Mouse (Mus musculus) CH12.LX (cell line): ENCODE results near the gene Cldn14. TPM values are rescaled to one million over a fixed set of nuclear protein-coding genes. Genes with fewer than 3 reads are reported as not detected.
A peak's percentile ranks its signal among the peaks of the same experiment; 100 is the strongest.

Experiments used
- DNase-seq: peaks from one replicate; pipeline ENCODE4 v3.0.0-alpha.2; 2013; ENCODE audit errors: extremely low read depth
- H3K27ac ChIP-seq: 2 replicates; pipeline ENCODE4 v1.5.1; 2012; ENCODE audit warnings: low read depth, mild to moderate bottlenecking, control low read depth, moderate library complexity; ENCODE audit not compliant: insufficient read depth
- H3K27me3 ChIP-seq: replicated peaks from 2 replicates; pipeline ENCODE3; 2012; ENCODE audit warnings: inconsistent platforms
- H3K36me3 ChIP-seq, 2 experiments: replicated peaks in 1 of 2; 2 replicates each; pipeline versions ENCODE3 to v1.6.1; 2012; ENCODE audit warnings: inconsistent platforms in 1 of 2, low read length in 1 of 2, mild to moderate bottlenecking in 1 of 2, mixed read lengths in 1 of 2, moderate library complexity in 1 of 2; ENCODE audit not compliant: control insufficient read depth in 1 of 2, insufficient read depth in 1 of 2
- H3K4me1 ChIP-seq, 2 experiments: 2 replicates each; pipeline ENCODE4 v1.6.1; 2012; ENCODE audit warnings: inconsistent platforms in 1 of 2, moderate library complexity in 1 of 2; ENCODE audit not compliant: insufficient read depth in 2 of 2, control insufficient read depth in 1 of 2
- H3K4me2 ChIP-seq: 2 replicates; pipeline ENCODE4 v1.6.1; 2012; ENCODE audit warnings: low read depth, mild to moderate bottlenecking, control low read depth; ENCODE audit not compliant: poor library complexity, insufficient read depth, severe bottlenecking
- H3K4me3 ChIP-seq, 3 experiments: fragments of 150-350 bp in 1 of 3; sonication (generic) in 1 of 3; replicated peaks in 1 of 3; 2 replicates each; pipeline versions ENCODE3 to v1.5.1; 2011 to 2012; ENCODE audit warnings: low read depth in 2 of 3, low read length in 2 of 3, mild to moderate bottlenecking in 2 of 3, moderate library complexity in 2 of 3, control low read depth in 1 of 3, improper control_type of control experiment in 1 of 3, inconsistent platforms in 1 of 3, mixed read lengths in 1 of 3; ENCODE audit not compliant: poor library complexity in 1 of 3
- H3K79me2 ChIP-seq: replicated peaks from 2 replicates; pipeline ENCODE4 v1.6.1; 2012; ENCODE audit warnings: mild to moderate bottlenecking, moderate library complexity; ENCODE audit not compliant: control insufficient read depth, poor library complexity, insufficient read depth, severe bottlenecking; ENCODE audit errors: extremely low read depth
- H3K9ac ChIP-seq: 2 replicates; pipeline ENCODE4 v1.6.1; 2012; ENCODE audit warnings: low read depth, mild to moderate bottlenecking, control low read depth, moderate library complexity; ENCODE audit not compliant: insufficient read depth
- H3K9me3 ChIP-seq: replicated peaks from 2 replicates; pipeline ENCODE3; 2012; ENCODE audit warnings: low read length, inconsistent platforms, mixed read lengths
- BHLHE40 ChIP-seq: IDR thresholded peaks from 2 replicates; pipeline ENCODE4 v1.6.1; 2011; ENCODE audit warnings: mild to moderate bottlenecking, low read depth, low read length, improper control_type of control experiment
- CHD1 ChIP-seq: IDR thresholded peaks from 2 replicates; pipeline ENCODE4 v1.6.1; 2012; ENCODE audit warnings: low read depth, low read length, improper control_type of control experiment, inconsistent platforms
- CHD2 ChIP-seq: IDR thresholded peaks from 2 replicates; pipeline ENCODE4 v1.6.1; 2011; ENCODE audit warnings: low read length, improper control_type of control experiment
- CTCF ChIP-seq, 2 experiments: IDR thresholded peaks in 1 of 2; conservative IDR thresholded peaks in 1 of 2; 2 replicates each; pipeline ENCODE4 v1.5.1; 2011 to 2012; ENCODE audit warnings: low read depth in 2 of 2, low read length in 2 of 2, improper control_type of control experiment in 1 of 2, inconsistent platforms in 1 of 2, mild to moderate bottlenecking in 1 of 2, moderate library complexity in 1 of 2
- ELF1 ChIP-seq: IDR thresholded peaks from 2 replicates; pipeline ENCODE4 v1.6.1; 2014; ENCODE audit warnings: low read depth, mild to moderate bottlenecking, inconsistent platforms, low read length, improper control_type of control experiment
- EP300 ChIP-seq: IDR thresholded peaks from 2 replicates; pipeline ENCODE4 v1.6.1; 2011; ENCODE audit warnings: low read length, improper control_type of control experiment
- GABPA ChIP-seq: IDR thresholded peaks from 2 replicates; pipeline ENCODE4 v1.6.1; 2012; ENCODE audit warnings: low read depth, low read length, improper control_type of control experiment, inconsistent platforms; ENCODE audit not compliant: insufficient replicate concordance
- KAT2A ChIP-seq: IDR thresholded peaks from 2 replicates; pipeline ENCODE4 v1.6.1; 2012; ENCODE audit warnings: low read length, improper control_type of control experiment, inconsistent platforms; ENCODE audit not compliant: insufficient replicate concordance
- MAFK ChIP-seq: IDR thresholded peaks from 2 replicates; pipeline ENCODE4 v1.6.1; 2011; ENCODE audit warnings: low read length, improper control_type of control experiment; ENCODE audit not compliant: insufficient replicate concordance
- MAX ChIP-seq: IDR thresholded peaks from 2 replicates; pipeline ENCODE4 v1.6.1; 2011; ENCODE audit warnings: low read length, improper control_type of control experiment
- NELFE ChIP-seq: IDR thresholded peaks from 2 replicates; pipeline ENCODE4 v1.6.1; 2011; ENCODE audit warnings: low read depth, low read length, improper control_type of control experiment
- POLR2A ChIP-seq: IDR thresholded peaks from 2 replicates; pipeline ENCODE4 v1.6.1; 2011; ENCODE audit warnings: low read depth, mild to moderate bottlenecking, improper control_type of control experiment, low read length
- SIN3A ChIP-seq: IDR thresholded peaks from 2 replicates; pipeline ENCODE4 v1.6.1; 2012; ENCODE audit warnings: low read length, improper control_type of control experiment, inconsistent platforms
- SMC3 ChIP-seq: IDR thresholded peaks from 2 replicates; pipeline ENCODE4 v1.6.1; 2011; ENCODE audit warnings: low read depth, low read length, improper control_type of control experiment
- TBP ChIP-seq: conservative IDR thresholded peaks from 2 replicates; pipeline ENCODE4 v1.6.1; 2011; ENCODE audit warnings: low read depth, low read length, improper control_type of control experiment
- TCF12 ChIP-seq: IDR thresholded peaks from 2 replicates; pipeline ENCODE4 v1.6.1; 2014; ENCODE audit warnings: low read depth, mild to moderate bottlenecking, inconsistent platforms, low read length, improper control_type of control experiment
- UBTF ChIP-seq: IDR thresholded peaks from 2 replicates; pipeline ENCODE4 v1.6.1; 2012; ENCODE audit warnings: low read depth, mild to moderate bottlenecking, inconsistent platforms, low read length, improper control_type of control experiment, moderate library complexity
- USF2 ChIP-seq: conservative IDR thresholded peaks from 2 replicates; pipeline ENCODE4 v1.6.1; 2011; ENCODE audit warnings: low read depth, low read length, improper control_type of control experiment
- ZMIZ1 ChIP-seq: IDR thresholded peaks from 2 replicates; pipeline ENCODE4 v1.6.1; 2012; ENCODE audit warnings: low read depth, mild to moderate bottlenecking, inconsistent platforms, low read length, improper control_type of control experiment
- dilution Hi-C: fragments of 300-500 bp; cut with MboI; formaldehyde crosslinking; loops from 2 replicates; pipeline ENCODE4 v1.14.3; 2020; ENCODE audit warnings: low sequenced_read_pairs; ENCODE audit not compliant: extremely low pct_unique_long_range_greater_than_20kb, extremely low pct_ligation_motif_present
- in situ Hi-C: fragments of 300-500 bp; cut with MboI; formaldehyde crosslinking; loops from 3 replicates; pipeline ENCODE4 v1.14.3; 2019; ENCODE audit warnings: low sequenced_read_pairs, low pct_ligation_motif_present, low pct_unique_long_range_greater_than_20kb, mixed read lengths
- polyA plus RNA-seq: library from polyadenylated mRNA; unstranded; fragments of >175 nt; gene quantifications from 2 replicates; pipeline ENCODE4 v1.2.1, GENCODE M21; 2012; ENCODE audit warnings: low read depth; ENCODE audit not compliant: insufficient read length
- total RNA-seq, 2 experiments: library from RNA; depleted of rRNA; stranded (reverse); fragments of 300-350 nt in 1 of 2; fragments of >200 nt in 1 of 2; gene quantifications; 2 replicates each; pipeline ENCODE4 v1.2.3; 2012 to 2014

The Cldn14 gene
- total and polyA plus RNA-seq, 3 experiments: 0.15 to 0.25 (median 0.21) TPM

DNA sequence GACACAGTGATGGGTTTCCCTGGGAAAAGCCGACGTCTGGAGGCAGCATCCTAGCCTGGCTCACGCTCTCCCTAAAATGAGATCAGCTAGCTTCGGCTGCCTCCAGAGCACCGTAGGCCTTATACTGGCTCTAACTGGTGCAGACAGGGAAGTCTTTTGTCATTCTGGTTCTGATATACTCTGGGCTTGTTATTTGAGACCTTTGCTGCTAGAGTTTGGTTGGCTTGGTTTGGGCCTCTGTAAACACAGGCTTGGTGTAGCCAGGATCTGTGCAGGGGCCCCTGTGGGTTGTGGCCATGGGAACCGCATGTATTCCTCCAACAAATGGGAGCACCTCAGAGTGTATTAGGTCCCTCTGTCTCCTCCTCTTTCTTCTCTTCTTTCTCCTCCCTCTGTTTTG, 7.3 kb downstream of the Cldn14 start:
- in situ Hi-C loops (loop anchor here (25.0 kb wide), 1 partner anchor 314 kb away; the partner anchor contains the start of gene Cbr3), dilution Hi-C loops (no loop called here)
- no peak for DNase-seq
- Histone ChIP-seq H3K4me2 (no peak overlapping the region), H3K27ac (no peak overlapping the region), H3K9ac (no peak overlapping the region), H3K4me3 (no peak overlapping the region), H3K27me3 (no peaks in the 10 kb centered on the region), H3K4me1 (peaks cover 3 to 7% of the 10 kb centered on the region in 2 experiments; a peak in 3 of 4 replicates), H3K36me3 (no peaks in the 10 kb centered on the region), H3K79me2 (no peaks in the 10 kb centered on the region), H3K9me3 (peaks cover 2% of the 10 kb centered on the region)
- TF ChIP-seq ZMIZ1 (no peak), SIN3A (no peak), CTCF (conservative IDR thresholded peaks at IDR 0.05 in 1 of 2, IDR thresholded peaks at IDR 0.05 in 1 of 2; ENCODE audit: low read depth in 2 of 2, low read length in 2 of 2) (no peak), CHD2 (no peak), USF2 (no peak), TCF12 (no peak)

DNA sequence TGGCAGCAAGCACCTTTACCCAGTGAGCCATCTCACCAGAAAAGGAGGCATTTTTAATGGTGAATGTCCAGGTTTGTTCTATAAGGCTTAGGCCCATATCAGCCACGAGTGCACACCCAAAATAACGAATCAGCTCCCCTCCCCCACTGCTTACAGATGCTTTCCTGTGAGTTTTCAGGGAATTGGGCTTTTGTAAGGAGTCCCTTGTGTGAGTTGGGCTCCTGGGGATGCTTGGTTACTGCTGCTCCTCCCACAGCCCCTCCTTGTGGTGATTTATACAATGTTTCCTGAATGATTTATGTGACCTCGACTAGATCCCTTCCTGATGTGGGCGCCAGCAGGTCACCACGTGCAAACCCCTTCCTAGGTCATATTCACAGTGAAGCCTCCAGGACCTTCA, 9.7 kb downstream of the Cldn14 start:
- TF ChIP-seq ELF1: no peak
- peak in 1 of 2 experiments; percentile 17; a peak in 1 of 4 replicates for TF ChIP-seq CTCF (conservative IDR thresholded peaks at IDR 0.05 in 1 of 2, IDR thresholded peaks at IDR 0.05 in 1 of 2; ENCODE audit: low read depth in 2 of 2, low read length in 2 of 2)
- in situ Hi-C loops: no loop called here

DNA sequence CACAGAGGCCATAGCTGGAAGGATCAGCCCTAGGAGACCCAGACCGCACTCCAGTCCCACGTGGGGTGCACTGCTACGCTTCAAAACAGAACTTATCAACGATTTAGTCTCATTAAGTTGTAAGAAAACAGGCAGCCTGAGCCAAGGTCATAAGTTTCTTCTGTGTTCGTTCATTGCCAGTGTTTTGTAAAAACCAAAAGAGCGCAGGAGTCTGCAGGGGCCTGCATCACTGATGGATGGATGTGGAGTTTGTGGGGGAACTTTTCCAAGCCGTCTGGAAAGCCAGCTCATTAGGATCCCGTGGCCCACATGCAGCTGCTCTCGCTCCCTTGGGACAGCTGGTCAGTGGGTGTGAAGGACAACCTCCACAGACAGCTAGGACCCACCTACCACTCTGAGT, 25.1 kb downstream of the Cldn14 start:
- H3K9me3 ChIP-seq: peaks cover 5% of the 10 kb centered on the region
- H3K4me2 ChIP-seq: no peak overlapping the region
- H3K36me3 ChIP-seq: no peaks in the 10 kb centered on the region
- peaks cover 14 to 42% of the 10 kb centered on the region in 2 experiments for H3K4me1 ChIP-seq
- no peaks in the 10 kb centered on the region for H3K79me2 ChIP-seq
- DNase-seq: no peak
- dilution Hi-C loops: no loop called here
- in situ Hi-C loops: no loop called here
- no peaks in the 10 kb centered on the region for H3K27me3 ChIP-seq
- H3K4me3 ChIP-seq: no peak overlapping the region
- no peak overlapping the region for H3K9ac ChIP-seq
- TF ChIP-seq SMC3 (no peak), EP300 (no peak), GABPA (no peak), UBTF (no peak), POLR2A (no peak), TCF12 (no peak), KAT2A (no peak), TBP (no peak), NELFE (no peak), SIN3A (no peak), BHLHE40 (no peak), MAFK (no peak), MAX (no peak), CHD1 (no peak)
- H3K27ac ChIP-seq: no peak overlapping the region

More for the DNA sequence above, 9.7 kb downstream of the Cldn14 start:
- no peak overlapping the region for H3K27ac ChIP-seq
- no peaks in the 10 kb centered on the region for H3K27me3 ChIP-seq
- peaks cover 2% of the 10 kb centered on the region for H3K9me3 ChIP-seq
- no peak overlapping the region for H3K9ac ChIP-seq
- DNase-seq: no peak
- dilution Hi-C loops: no loop called here
- no peak overlapping the region for H3K4me2 ChIP-seq
- H3K4me1 ChIP-seq: peaks cover 3% of the 10 kb centered on the region in 2 experiments; a peak in 2 of 4 replicates
- H3K4me3 ChIP-seq: no peak overlapping the region
- no peaks in the 10 kb centered on the region for H3K79me2 ChIP-seq
- no peaks in the 10 kb centered on the region for H3K36me3 ChIP-seq
